Mouse (Mus musculus): Measurements from ENCODE around the gene Rasef. TPM values are rescaled to one million over a fixed set of nuclear protein-coding genes. Genes with fewer than 3 reads are reported as not detected.

The Rasef gene
- polyA plus RNA-seq (2012; ENCODE audit: insufficient read depth, insufficient read length, missing spikeins): not detected in 2 replicates

GRCm38 (mm10) chr4:73790260-73791185, at the start of gene Rasef:
TSS of gene Rasef (minus strand) at chr4:73790994.
- TF ChIP-seq POLR2A (IDR thresholded peaks at IDR 0.05; ENCODE audit: borderline replicate concordance, low read depth, low read length): no peak
- no peak for TF ChIP-seq CTCF (IDR thresholded peaks at IDR 0.05; ENCODE audit: low read depth, low read length)
- Histone ChIP-seq H3K4me3 (ENCODE audit: insufficient read depth, low read length) (no peak within 1 kb of the TSS), H3K4me1 (ENCODE audit: control insufficient read depth, insufficient read depth, low read length) (no peaks in the 10 kb centered on the region), H3K27ac (ENCODE audit: insufficient read depth, low read depth, low read length) (no peak within 1 kb of the TSS)

- no peaks in the 10 kb centered on the region for H3K4me1 ChIP-seq (ENCODE audit: control insufficient read depth, insufficient read depth, low read length)
- no peak overlapping the region for H3K27ac ChIP-seq (ENCODE audit: insufficient read depth, low read depth, low read length)
- H3K4me3 ChIP-seq (ENCODE audit: insufficient read depth, low read length): no peak overlapping the region
- TF ChIP-seq CTCF (IDR thresholded peaks at IDR 0.05; ENCODE audit: low read depth, low read length): no peak
- TF ChIP-seq POLR2A (IDR thresholded peaks at IDR 0.05; ENCODE audit: borderline replicate concordance, low read depth, low read length): no peak
Measured at GRCm38 (mm10) chr4:73826587-73826986, 35.8 kb upstream of the Rasef start.

DNA sequence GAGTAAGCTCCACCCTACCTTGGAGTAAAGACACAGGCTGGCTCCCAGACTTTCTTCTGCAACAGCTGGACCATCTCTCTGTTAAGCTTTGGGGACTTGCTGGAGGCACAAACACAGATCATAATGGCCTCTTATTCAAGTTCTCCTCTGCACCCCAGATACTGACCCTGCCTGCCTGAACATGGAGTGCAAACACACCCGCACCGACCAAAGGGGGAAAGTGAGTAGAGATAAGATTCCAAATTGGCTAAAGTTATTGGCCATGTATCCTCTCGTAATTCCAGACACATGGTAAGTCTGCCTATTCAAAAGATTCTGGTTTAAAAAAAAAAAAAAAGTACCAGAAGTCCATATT, 369 bp upstream of the Rasef start:
- H3K27ac ChIP-seq (ENCODE audit: insufficient read depth, low read depth, low read length): no peak overlapping the region
- no peak overlapping the region for H3K4me3 ChIP-seq (ENCODE audit: insufficient read depth, low read length)
- no peaks in the 10 kb centered on the region for H3K4me1 ChIP-seq (ENCODE audit: control insufficient read depth, insufficient read depth, low read length)
- TF ChIP-seq CTCF (IDR thresholded peaks at IDR 0.05; ENCODE audit: low read depth, low read length) (no peak), POLR2A (IDR thresholded peaks at IDR 0.05; ENCODE audit: borderline replicate concordance, low read depth, low read length) (no peak)

DNA sequence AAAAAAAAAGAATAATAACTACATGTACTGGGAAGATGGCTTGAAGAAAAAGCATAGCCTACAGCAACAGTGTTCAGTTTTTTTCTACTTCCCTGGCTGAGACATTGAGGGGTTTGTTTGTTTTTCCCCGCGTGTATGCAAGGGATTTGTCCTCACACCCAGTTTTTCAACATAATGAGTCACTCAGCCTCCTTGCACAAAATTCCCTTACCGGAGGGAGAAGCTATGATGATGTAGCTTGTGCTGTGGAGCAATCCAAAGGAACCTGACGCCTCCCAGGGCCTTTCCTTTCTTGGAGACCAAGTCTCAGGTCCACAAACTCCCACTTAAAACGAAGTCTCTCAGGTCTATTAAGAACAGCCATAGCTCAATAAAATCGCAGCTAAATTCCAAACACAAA, 1.3 kb downstream of the Rasef start:
- Histone ChIP-seq H3K27ac (ENCODE audit: insufficient read depth, low read depth, low read length) (no peak overlapping the region), H3K4me3 (ENCODE audit: insufficient read depth, low read length) (no peak overlapping the region), H3K4me1 (ENCODE audit: control insufficient read depth, insufficient read depth, low read length) (no peaks in the 10 kb centered on the region)
- TF ChIP-seq POLR2A (IDR thresholded peaks at IDR 0.05; ENCODE audit: borderline replicate concordance, low read depth, low read length) (no peak), CTCF (IDR thresholded peaks at IDR 0.05; ENCODE audit: low read depth, low read length) (no peak)

- no peak overlapping the region for H3K27ac ChIP-seq (ENCODE audit: insufficient read depth, low read depth, low read length)
- H3K4me3 ChIP-seq (ENCODE audit: insufficient read depth, low read length): no peak overlapping the region
- no peaks in the 10 kb centered on the region for H3K4me1 ChIP-seq (ENCODE audit: control insufficient read depth, insufficient read depth, low read length)
- TF ChIP-seq POLR2A (IDR thresholded peaks at IDR 0.05; ENCODE audit: borderline replicate concordance, low read depth, low read length) (no peak), CTCF (IDR thresholded peaks at IDR 0.05; ENCODE audit: low read depth, low read length) (no peak)
Measured at GRCm38 (mm10) chr4:73788076-73788730, 2.6 kb downstream of the Rasef start.

DNA sequence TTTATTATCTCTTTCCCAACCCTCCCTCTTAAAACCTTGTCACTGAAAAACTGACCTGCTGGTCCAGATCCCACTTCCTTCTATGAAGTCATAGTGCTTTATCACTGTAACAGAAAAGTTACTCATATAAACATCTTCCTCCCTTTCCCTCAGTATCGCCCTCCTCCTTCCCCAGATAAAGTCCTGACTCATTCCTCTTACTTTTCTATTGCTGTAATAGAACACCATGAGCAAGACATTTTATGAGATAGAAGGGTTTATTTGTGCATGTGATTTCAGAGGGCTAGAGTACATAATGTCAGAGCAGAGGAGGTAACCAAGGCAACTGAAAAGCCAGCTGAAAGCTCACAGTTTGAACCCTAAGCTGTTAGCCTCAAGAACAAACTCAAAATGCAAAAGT, 6.6 kb downstream of the Rasef start:
- no peak overlapping the region for H3K4me3 ChIP-seq (ENCODE audit: insufficient read depth, low read length)
- TF ChIP-seq CTCF (IDR thresholded peaks at IDR 0.05; ENCODE audit: low read depth, low read length): no peak
- TF ChIP-seq POLR2A (IDR thresholded peaks at IDR 0.05; ENCODE audit: borderline replicate concordance, low read depth, low read length): no peak
- no peak overlapping the region for H3K27ac ChIP-seq (ENCODE audit: insufficient read depth, low read depth, low read length)
- H3K4me1 ChIP-seq (ENCODE audit: control insufficient read depth, insufficient read depth, low read length): no peaks in the 10 kb centered on the region

DNA sequence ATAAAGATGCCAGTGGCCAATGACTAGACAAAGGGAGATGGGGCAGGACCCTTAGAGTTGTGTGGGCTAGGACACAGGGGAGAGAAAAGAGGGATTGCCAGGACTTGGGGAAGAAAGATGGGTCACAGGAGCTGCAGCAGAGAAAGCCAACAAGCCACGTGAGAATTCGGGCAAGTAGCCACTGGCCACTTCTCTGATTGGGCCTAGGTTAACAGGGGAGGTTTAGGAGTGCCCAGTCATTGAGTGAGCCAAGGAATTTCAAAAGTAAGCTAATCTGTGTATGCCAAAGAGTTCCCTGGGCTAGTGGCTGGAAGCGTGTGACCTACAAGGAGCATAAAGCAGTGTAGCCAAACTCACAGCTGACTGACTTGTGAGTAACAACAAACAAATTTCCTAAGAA, 9.7 kb downstream of the Rasef start:
- no peak for TF ChIP-seq POLR2A (IDR thresholded peaks at IDR 0.05; ENCODE audit: borderline replicate concordance, low read depth, low read length)
- TF ChIP-seq CTCF (IDR thresholded peaks at IDR 0.05; ENCODE audit: low read depth, low read length): no peak
- H3K4me1 ChIP-seq (ENCODE audit: control insufficient read depth, insufficient read depth, low read length): no peaks in the 10 kb centered on the region
- H3K4me3 ChIP-seq (ENCODE audit: insufficient read depth, low read length): no peak overlapping the region
- no peak overlapping the region for H3K27ac ChIP-seq (ENCODE audit: insufficient read depth, low read depth, low read length)

GRCm38 (mm10) chr4:73775266-73775665, 15.5 kb downstream of the Rasef start:
- Histone ChIP-seq H3K4me1 (ENCODE audit: control insufficient read depth, insufficient read depth, low read length) (no peaks in the 10 kb centered on the region), H3K4me3 (ENCODE audit: insufficient read depth, low read length) (no peak overlapping the region), H3K27ac (ENCODE audit: insufficient read depth, low read depth, low read length) (no peak overlapping the region)
- TF ChIP-seq POLR2A (IDR thresholded peaks at IDR 0.05; ENCODE audit: borderline replicate concordance, low read depth, low read length) (no peak), CTCF (IDR thresholded peaks at IDR 0.05; ENCODE audit: low read depth, low read length) (no peak)

DNA sequence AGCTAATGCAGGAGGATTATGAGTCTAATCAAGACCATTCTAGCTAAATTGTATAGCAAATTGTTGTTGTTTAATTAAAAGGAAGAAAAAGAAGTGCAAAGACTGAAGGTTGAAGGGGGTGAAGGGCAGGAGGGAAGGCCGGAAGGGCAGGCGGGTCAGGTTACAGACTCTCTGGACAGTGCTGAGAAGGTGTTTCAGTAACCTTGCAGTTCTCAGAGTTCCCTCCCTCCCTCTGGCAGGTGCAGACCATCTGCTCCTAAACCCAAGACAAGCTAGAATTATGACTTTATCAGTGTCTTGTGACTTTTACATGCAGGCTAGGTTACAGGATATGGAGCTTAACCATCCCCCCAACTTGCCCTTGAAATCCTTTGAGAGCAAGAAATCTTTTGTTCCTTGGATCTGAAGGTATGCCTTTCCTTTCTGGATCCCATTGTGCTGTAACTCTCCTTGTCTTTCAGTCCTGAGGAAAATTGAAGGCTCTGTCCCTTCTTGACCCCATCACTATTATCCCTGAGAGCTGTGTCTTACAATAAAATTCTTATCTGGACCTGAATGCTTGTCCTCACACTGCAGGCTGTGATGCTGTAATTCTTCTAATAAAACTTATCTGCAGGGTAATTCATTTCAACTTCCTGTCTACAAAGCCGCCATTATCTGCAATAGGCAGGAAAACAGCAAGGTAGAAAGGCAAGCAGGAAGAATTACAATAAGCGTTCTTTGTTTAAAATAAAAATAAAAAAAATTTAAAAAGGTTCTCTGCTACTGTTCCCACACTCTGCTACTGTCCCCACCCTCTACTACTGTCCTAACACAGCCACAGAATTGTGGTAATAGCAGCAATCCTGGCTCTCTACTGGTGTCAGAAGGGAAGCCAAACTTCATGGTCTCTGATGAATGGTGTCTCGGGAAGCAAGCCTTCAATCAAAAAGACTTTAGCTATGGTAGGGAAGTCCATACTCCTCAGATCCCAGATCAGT, 16.7 kb downstream of the Rasef start:
- Histone ChIP-seq H3K4me3 (ENCODE audit: insufficient read depth, low read length) (no peak overlapping the region), H3K27ac (ENCODE audit: insufficient read depth, low read depth, low read length) (no peak overlapping the region), H3K4me1 (ENCODE audit: control insufficient read depth, insufficient read depth, low read length) (no peaks in the 10 kb centered on the region)
- TF ChIP-seq POLR2A (IDR thresholded peaks at IDR 0.05; ENCODE audit: borderline replicate concordance, low read depth, low read length) (no peak), CTCF (IDR thresholded peaks at IDR 0.05; ENCODE audit: low read depth, low read length) (no peak)
